Mouse (Mus musculus) MEL (cell line): Measurements from ENCODE around the gene Vsx2.

ENCODE experiments used
- CTCF ChIP-seq, 3 experiments: IDR thresholded peaks in 2 of 3; conservative IDR thresholded peaks in 1 of 3; 2 replicates each; pipeline ENCODE4 v1.5.1; 2011 to 2012; ENCODE audit warnings: low read length in 3 of 3, low read depth in 2 of 3, mild to moderate bottlenecking in 2 of 3, improper control_type of control experiment in 1 of 3, inconsistent platforms in 1 of 3, mixed read lengths in 1 of 3, moderate library complexity in 1 of 3; ENCODE audit not compliant: control insufficient read depth in 1 of 3, insufficient read depth in 1 of 3, poor library complexity in 1 of 3, severe bottlenecking in 1 of 3
- E2F4 ChIP-seq: IDR thresholded peaks from 2 replicates; pipeline ENCODE4 v1.6.1; 2011; ENCODE audit warnings: low read depth, low read length, improper control_type of control experiment, borderline replicate concordance
- GABPA ChIP-seq: IDR thresholded peaks from 2 replicates; pipeline ENCODE4 v1.6.1; 2012; ENCODE audit warnings: low read depth, mild to moderate bottlenecking, inconsistent platforms, low read length, improper control_type of control experiment, moderate library complexity
- POLR2A ChIP-seq, 2 experiments: IDR thresholded peaks; 2 replicates each; pipeline ENCODE4 v1.6.1; 2011 to 2012; ENCODE audit warnings: low read length in 2 of 2, mild to moderate bottlenecking in 2 of 2, control low read depth in 1 of 2, improper control_type of control experiment in 1 of 2, low read depth in 1 of 2, moderate library complexity in 1 of 2; ENCODE audit not compliant: control insufficient read depth in 1 of 2, insufficient read depth in 1 of 2, poor library complexity in 1 of 2
- POLR2AphosphoS5 ChIP-seq: IDR thresholded peaks from 2 replicates; pipeline ENCODE4 v1.6.1; 2012; ENCODE audit warnings: low read depth, borderline replicate concordance, mild to moderate bottlenecking, inconsistent platforms, low read length, moderate library complexity, mixed read lengths
- TBP ChIP-seq: IDR thresholded peaks from 2 replicates; pipeline ENCODE4 v1.8.0; 2011; ENCODE audit warnings: low read depth, low read length, improper control_type of control experiment

- TF ChIP-seq CTCF (IDR thresholded peaks at IDR 0.05 in 2 of 3, conservative IDR thresholded peaks at IDR 0.05 in 1 of 3; ENCODE audit: control insufficient read depth in 1 of 3, insufficient read depth in 1 of 3, low read depth in 2 of 3, low read length in 3 of 3, poor library complexity in 1 of 3, severe bottlenecking in 1 of 3), result no peak
- TF ChIP-seq POLR2A (IDR thresholded peaks at IDR 0.05; ENCODE audit: control insufficient read depth in 1 of 2, insufficient read depth in 1 of 2, low read depth in 1 of 2, low read length in 2 of 2, poor library complexity in 1 of 2), result no peak
- TF ChIP-seq GABPA, result no peak
- TF ChIP-seq TBP, result no peak
- TF ChIP-seq POLR2AphosphoS5, result no peak
- no peak for TF ChIP-seq E2F4
These were observed 2.8 kb downstream of the Vsx2 start for GRCm38 (mm10) chr12:84572341-84572720.
